Mouse (Mus musculus): ENCODE measurements around the gene Olfr933.

- no peak for TF ChIP-seq CTCF (IDR thresholded peaks at IDR 0.05; ENCODE audit: control insufficient read depth, insufficient read depth, insufficient read length)
- no peak for TF ChIP-seq MAX (IDR thresholded peaks at IDR 0.05)
- TF ChIP-seq USF1 (IDR thresholded peaks at IDR 0.05; ENCODE audit: low read depth), result no peak
- TF ChIP-seq MYOD1 (IDR thresholded peaks at IDR 0.05; ENCODE audit: control insufficient read depth, insufficient read length, low read depth), result no peak
Measured at GRCm38 (mm10) chr9:38988215-38988614, 16.1 kb downstream of the Olfr933 start, which contains the start of gene Olfr934.

Data from C2C12 (cell line).